Mouse (Mus musculus): ENCODE data around the gene Postn. TPM values are rescaled to one million over a fixed set of nuclear protein-coding genes. Genes with fewer than 3 reads are reported as not detected.

Postn gene
- polyA plus RNA-seq (2014; fragmentation: Illumina TruSeq; extraction: RNeasy Lipid Tissue Mini Kit (QIAGEN cat#74804); ENCODE audit: insufficient read depth, low read depth, low replicate concordance) = 138 TPM

GRCm38 (mm10) chr3:54360897-54361296 is at the start of gene Postn:
Postn (plus strand) TSS chr3:54361109.

Other genes starting within 250 kb of the Postn start
- gene Trpc4, start 205.1 kb upstream of the Postn start, polyA plus RNA-seq (2014; fragmentation: Illumina TruSeq; extraction: RNeasy Lipid Tissue Mini Kit (QIAGEN cat#74804); ENCODE audit: insufficient read depth, low read depth, low replicate concordance) = not detected